Mouse (Mus musculus): ENCODE measurements around the gene Stk11.
A peak's percentile ranks its signal among the peaks of the same experiment; 100 is the strongest.
"Not testable (repeated sequence)": the region's sequence is repeated elsewhere in the genome, so short reads cannot be mapped to it uniquely, and the experiment has no call there.

Gene Stk11

GRCm38 (mm10) chr10:80159021-80159560 lies 43.5 kb downstream of the Stk11 start:
- DNase-seq, result peak; percentile 81

GRCm38 (mm10) chr10:80159561-80160454 lies 44.2 kb downstream of the Stk11 start:
- DNase-seq, result peak; percentile 100

GRCm38 (mm10) chr10:80160455-80161371 lies 45.1 kb downstream of the Stk11 start:
- DNase-seq, result peak; percentile 95

GRCm38 (mm10) chr10:80161522-80162242 lies 46.1 kb downstream of the Stk11 start:
- peak; percentile 79 for DNase-seq

- no peak for DNase-seq
Observed at GRCm38 (mm10) chr10:80162243-80162608, 46.6 kb downstream of the Stk11 start.

- peak; percentile 19 for DNase-seq
Observed at GRCm38 (mm10) chr10:80162716-80163299, 47.2 kb downstream of the Stk11 start.

- peak; percentile 51 for DNase-seq
Observed at GRCm38 (mm10) chr10:80163721-80164120, 48.1 kb downstream of the Stk11 start.

- peak; percentile 53 for DNase-seq
Observed at GRCm38 (mm10) chr10:80164161-80164997, 48.8 kb downstream of the Stk11 start.

GRCm38 (mm10) chr10:80164998-80165344 lies 49.4 kb downstream of the Stk11 start:
- peak; percentile 99 for DNase-seq

- peak; percentile 48 for DNase-seq
Observed at GRCm38 (mm10) chr10:80165392-80166128, 50.0 kb downstream of the Stk11 start, which contains the start of gene Cirbp. Cirbp (plus strand) TSS chr10:80165985.

GRCm38 (mm10) chr10:80166136-80166535 lies 50.5 kb downstream of the Stk11 start:
- DNase-seq, result not testable (repeated sequence)

- DNase-seq, result peak; percentile 99
Observed at GRCm38 (mm10) chr10:80167460-80168037, 51.9 kb downstream of the Stk11 start.

GRCm38 (mm10) chr10:80168038-80168661 lies 52.5 kb downstream of the Stk11 start:
- peak; percentile 97 for DNase-seq

GRCm38 (mm10) chr10:80169070-80169469 lies 53.5 kb downstream of the Stk11 start:
- DNase-seq, result no peak

GRCm38 (mm10) chr10:80169651-80170050 lies 54.0 kb downstream of the Stk11 start:
- no peak for DNase-seq

GRCm38 (mm10) chr10:80170052-80170451 lies 54.4 kb downstream of the Stk11 start:
- no peak for DNase-seq

- DNase-seq, result no peak
Observed at GRCm38 (mm10) chr10:80170601-80171021, 55.0 kb downstream of the Stk11 start.

GRCm38 (mm10) chr10:80171252-80171651 lies 55.6 kb downstream of the Stk11 start:
- DNase-seq, result no peak

GRCm38 (mm10) chr10:80171760-80172526 lies 56.3 kb downstream of the Stk11 start:
- DNase-seq, result no peak

Data from lung, postnatal 10 days (tissue).